Mouse (Mus musculus) gastrocnemius, adult 2 months (tissue): ENCODE results near the gene Gm13023. TPM values are rescaled to one million over a fixed set of nuclear protein-coding genes. Genes with fewer than 3 reads are reported as not detected.
"Not testable (repeated sequence)": the region's sequence is repeated elsewhere in the genome, so short reads cannot be mapped to it uniquely, and the experiment has no call there.

Experiments used
- DNase-seq: peaks from one replicate; pipeline ENCODE4 v3.0.0; 2022
- H3K27ac ChIP-seq: fragments of 200-600 bp; 2 replicates; pipeline ENCODE4 v1.8.1; 2022; ENCODE audit warnings: mild to moderate bottlenecking
- H3K4me3 ChIP-seq: fragments of 200-600 bp; 2 replicates; pipeline ENCODE4 v1.8.1; 2022; ENCODE audit warnings: mild to moderate bottlenecking, moderate library complexity
- CTCF ChIP-seq: fragments of 200-600 bp; IDR thresholded peaks from 2 replicates; pipeline ENCODE4 v1.8.1; 2022; ENCODE audit warnings: antibody characterized with exemption, mild to moderate bottlenecking, moderate library complexity
- intact Hi-C: fragments of 180-260 bp; cut with DNase I; formaldehyde crosslinking; loops from one replicate; pipeline ENCODE4 v1.15.1; 2025
- long read RNA-seq, 2 experiments: library from polyadenylated mRNA; stranded (forward); transcript quantifications; one replicate each; pipeline ENCODE4 v2.0.0; 2021
- total RNA-seq, 2 experiments: library from RNA; stranded (reverse); gene quantifications; 2 replicates each; pipeline ENCODE4 v1.2.3; 2021

Gene Gm13023
- not detected for total RNA-seq
- long read RNA-seq, experiment 1 = 0 reads
- long read RNA-seq, experiment 2 = 0 reads

DNA sequence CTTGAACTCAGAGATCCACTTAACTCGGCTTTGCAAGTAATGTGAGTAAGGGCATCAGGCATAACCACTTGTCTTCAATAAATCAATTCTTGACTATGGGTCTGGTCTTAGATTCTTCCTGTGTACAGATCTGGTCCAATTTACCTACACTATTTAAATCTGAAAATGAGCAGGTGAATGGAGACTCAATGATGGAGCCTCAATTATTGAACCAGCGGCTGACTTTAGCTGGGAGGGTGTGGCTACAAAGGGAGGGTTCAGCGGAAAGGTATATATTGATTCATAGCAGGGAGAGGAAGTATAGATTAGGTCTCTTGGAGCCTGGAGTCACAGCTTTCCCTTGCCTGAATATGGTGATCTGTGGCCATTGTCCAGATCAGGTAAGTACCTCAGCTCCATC is at the start of gene Gm13023:
Gene Gm13023 (plus strand): TSS at position 301 of the 400 bp plus-strand sequence.
- DNase-seq, H3K27ac ChIP-seq, H3K4me3 ChIP-seq, intact Hi-C loops: not testable (repeated sequence)

DNA sequence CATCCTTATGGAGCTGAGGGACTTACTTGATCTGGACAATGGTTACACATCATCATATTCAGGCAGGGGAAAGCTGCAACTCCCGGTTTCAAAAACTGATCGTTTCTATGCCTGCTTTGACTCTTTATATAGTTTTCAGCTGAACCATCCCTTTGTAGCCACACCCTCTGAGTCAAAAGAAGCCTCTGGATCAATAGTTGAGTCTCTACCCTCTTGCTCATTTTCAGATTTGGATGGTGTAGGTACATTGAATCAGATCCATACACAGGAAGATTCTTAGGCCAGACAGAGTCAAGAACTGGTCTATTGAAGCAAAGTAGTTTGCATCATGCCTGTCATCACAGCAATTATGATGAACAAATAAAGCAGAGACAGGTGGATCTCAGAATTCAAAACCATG is 26.8 kb downstream of the Gm13023 start, which contains the start of gene Gm13084:
Gene Gm13084 (minus strand): TSS at position 101 of the 400 bp plus-strand sequence.
- no peak within 1 kb of the TSS for H3K27ac ChIP-seq
- intact Hi-C loops = no loop called here
- DNase-seq = no peak

More for the DNA sequence above, 26.8 kb downstream of the Gm13023 start, which contains the start of gene Gm13084:
- H3K4me3 ChIP-seq = no peak within 1 kb of the TSS
- no peak for TF ChIP-seq CTCF

Other genes with a start within 250 kb of the Gm13023 start
- not detected for gene BC080695, start 237.7 kb upstream of the Gm13023 start, total RNA-seq
- not detected for gene Gm13057, start 237.6 kb upstream of the Gm13023 start, total RNA-seq
- not detected for gene Gm13083, start 174.3 kb upstream of the Gm13023 start, total RNA-seq
- gene Gm13088, start 132.1 kb upstream of the Gm13023 start, total RNA-seq = not detected
- not detected for gene Gm13089, start 86.6 kb upstream of the Gm13023 start, total RNA-seq
- gene Gm13078, start 69.9 kb upstream of the Gm13023 start, total RNA-seq = not detected
- not detected for gene Gm13084, start 26.7 kb downstream of the Gm13023 start, total RNA-seq
- not detected for gene Gm13103, start 57.1 kb downstream of the Gm13023 start, total RNA-seq
- gene Pramef6, start 111.0 kb downstream of the Gm13023 start, total RNA-seq = not detected
- not detected for gene Pramef25, start 161.7 kb downstream of the Gm13023 start, total RNA-seq
- gene Gm13101, start 177.6 kb downstream of the Gm13023 start, total RNA-seq = not detected
- gene Pramef17, start 205.0 kb downstream of the Gm13023 start, total RNA-seq = not detected